Mouse (Mus musculus): ENCODE measurements around the gene Rhov. TPM values are rescaled to one million over a fixed set of nuclear protein-coding genes. Genes with fewer than 3 reads are reported as not detected.
A peak's percentile ranks its signal among the peaks of the same experiment; 100 is the strongest.

Rhov gene
- polyA plus RNA-seq, 1 experiment from 2014 or later, result 8.5 TPM

DNA sequence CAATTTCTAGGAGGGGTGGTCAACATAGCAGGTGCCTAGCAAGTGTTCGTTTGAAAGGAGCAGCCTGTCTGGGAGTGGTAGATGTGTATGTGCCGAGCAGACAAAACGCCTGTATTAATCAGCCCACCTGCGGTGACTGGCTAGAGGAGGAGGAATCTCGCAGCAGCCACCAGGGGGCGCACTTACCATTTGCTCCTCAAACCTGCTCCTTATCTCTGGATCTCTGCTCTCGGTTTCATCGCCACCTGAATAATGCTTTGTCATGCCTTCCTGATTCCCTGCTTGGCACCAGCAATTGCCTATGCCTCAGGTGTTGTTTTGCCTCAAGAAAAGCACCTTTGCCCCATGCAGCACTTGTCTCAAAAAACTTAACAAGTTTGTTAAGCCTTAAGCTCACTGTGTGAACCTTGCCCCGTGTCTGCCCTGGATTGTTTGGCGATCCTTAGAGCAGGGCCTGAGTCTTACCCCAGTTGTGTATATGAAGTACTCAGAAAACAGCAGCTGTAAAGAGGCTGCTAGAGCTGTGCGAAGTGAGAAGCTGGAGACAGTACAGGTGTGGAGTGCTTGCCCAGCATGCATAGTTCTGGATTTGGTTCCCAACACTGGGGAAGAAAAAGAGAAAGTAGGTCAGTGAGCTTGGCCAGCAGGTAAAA, 20.1 kb downstream of the Rhov start:
- DNase-seq (ENCODE audit: low spot score) (peak; percentile 88), ATAC-seq (peak; percentile 80)
- no peak overlapping the region for H3K9ac ChIP-seq (ENCODE audit: low read length)
- H3K4me3 ChIP-seq (ENCODE audit: low read depth, low read length), result no peak overlapping the region
- WGBS, result 14% methylated on average over 11 of the region's 11 CpGs
- H3K4me1 ChIP-seq (ENCODE audit: control insufficient read depth, insufficient read depth, low read length), result no peaks in the 10 kb centered on the region
- H3K27me3 ChIP-seq (replicated peaks; ENCODE audit: control insufficient read depth, insufficient read depth, low read length), result peaks cover 9% of the 10 kb centered on the region; the same call in 1 of the 2 replicates
- no peaks in the 10 kb centered on the region for H3K36me3 ChIP-seq (ENCODE audit: control insufficient read depth, insufficient read depth, low read length)
- H3K9me3 ChIP-seq (replicated peaks; ENCODE audit: control insufficient read depth, low read length), result no peaks in the 10 kb centered on the region
- H3K4me2 ChIP-seq (ENCODE audit: low read length), result no peak overlapping the region
- no peak overlapping the region for H3K27ac ChIP-seq (ENCODE audit: low read depth, low read length)

DNA sequence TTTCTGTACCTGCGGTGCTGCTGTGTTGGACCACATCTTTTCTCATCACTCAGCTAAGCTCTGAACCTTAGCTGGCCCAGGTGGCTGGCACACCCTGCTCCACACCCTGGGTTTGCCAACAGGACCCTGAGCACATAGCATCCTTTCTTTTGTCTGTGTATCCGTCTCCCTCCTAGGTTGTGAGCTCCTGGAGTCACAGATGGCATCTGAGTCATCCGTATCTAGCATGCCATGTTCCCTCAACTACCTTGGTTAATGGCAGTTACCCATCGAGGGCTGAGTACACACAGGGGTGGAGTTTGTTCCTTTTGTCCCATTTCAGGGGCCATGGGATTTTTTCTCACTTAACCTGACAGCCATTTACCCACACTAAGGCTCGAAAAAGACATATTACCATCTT, 20.7 kb downstream of the Rhov start:
- peak; percentile 34; the same call in 1 of the 2 replicates for ATAC-seq
- H3K9me3 ChIP-seq (replicated peaks; ENCODE audit: control insufficient read depth, low read length), result no peaks in the 10 kb centered on the region
- no peak overlapping the region for H3K27ac ChIP-seq (ENCODE audit: low read depth, low read length)
- no peak overlapping the region for H3K4me3 ChIP-seq (ENCODE audit: low read depth, low read length)
- no peaks in the 10 kb centered on the region for H3K4me1 ChIP-seq (ENCODE audit: control insufficient read depth, insufficient read depth, low read length)
- 61% methylated on average over 5 of the region's 5 CpGs for WGBS
- no peak for DNase-seq (ENCODE audit: low spot score)
- no peaks in the 10 kb centered on the region for H3K36me3 ChIP-seq (ENCODE audit: control insufficient read depth, insufficient read depth, low read length)
- H3K27me3 ChIP-seq (replicated peaks; ENCODE audit: control insufficient read depth, insufficient read depth, low read length), result peaks cover 9% of the 10 kb centered on the region; the same call in 1 of the 2 replicates
- no peak overlapping the region for H3K9ac ChIP-seq (ENCODE audit: low read length)
- no peak overlapping the region for H3K4me2 ChIP-seq (ENCODE audit: low read length)

DNA sequence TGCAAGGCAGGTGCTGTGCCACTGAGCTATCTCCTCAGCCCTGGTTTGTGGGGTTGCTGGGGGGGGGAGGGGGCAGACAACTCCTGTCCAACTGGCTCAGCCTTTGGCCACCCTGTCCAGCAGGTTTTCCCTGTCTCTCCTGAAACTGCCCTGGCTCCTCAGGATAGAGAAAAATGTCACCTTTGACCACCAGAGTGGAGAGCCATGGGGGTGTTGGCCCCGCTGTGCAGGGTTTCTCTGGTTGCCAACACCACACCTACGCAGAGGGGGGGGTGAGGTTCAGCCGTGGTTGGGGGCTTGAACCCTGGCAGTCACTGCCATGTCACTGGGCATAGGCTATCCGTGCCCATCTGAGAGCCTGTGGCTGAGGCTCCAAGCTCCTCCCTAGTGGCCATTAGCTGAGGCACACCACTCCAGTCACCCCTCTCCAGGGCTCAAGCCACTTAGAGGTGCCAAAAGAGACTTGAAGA, 21.4 kb downstream of the Rhov start:
- Histone ChIP-seq H3K27me3 (replicated peaks; ENCODE audit: control insufficient read depth, insufficient read depth, low read length) (peaks cover 9% of the 10 kb centered on the region; the same call in 1 of the 2 replicates), H3K9me3 (replicated peaks; ENCODE audit: control insufficient read depth, low read length) (no peaks in the 10 kb centered on the region), H3K4me3 (ENCODE audit: low read depth, low read length) (no peak overlapping the region), H3K36me3 (ENCODE audit: control insufficient read depth, insufficient read depth, low read length) (no peaks in the 10 kb centered on the region), H3K4me1 (ENCODE audit: control insufficient read depth, insufficient read depth, low read length) (no peaks in the 10 kb centered on the region), H3K9ac (ENCODE audit: low read length) (no peak overlapping the region), H3K27ac (ENCODE audit: low read depth, low read length) (no peak overlapping the region), H3K4me2 (ENCODE audit: low read length) (no peak overlapping the region)
- ATAC-seq (no peak), DNase-seq (ENCODE audit: low spot score) (no peak)
- WGBS, result 71% methylated on average over 4 of the region's 4 CpGs

DNA sequence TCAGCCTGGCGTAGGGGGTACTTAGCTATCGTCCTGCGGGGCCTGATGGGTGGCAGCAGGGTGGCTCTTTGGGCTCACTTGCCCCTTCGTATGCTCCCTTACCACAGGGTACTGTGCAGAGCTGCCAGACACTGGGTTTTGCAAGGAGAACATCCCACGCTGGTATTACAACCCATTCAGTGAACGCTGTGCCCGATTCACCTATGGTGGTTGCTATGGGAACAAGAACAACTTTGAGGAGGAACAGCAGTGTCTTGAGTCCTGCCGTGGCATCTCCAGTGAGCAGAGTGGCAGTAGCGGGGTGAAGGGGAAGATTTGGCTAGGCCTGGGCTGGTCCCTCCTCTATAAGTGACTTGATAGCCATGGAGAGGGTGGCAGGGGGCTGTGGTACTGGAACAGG, 23.2 kb downstream of the Rhov start:
- Histone ChIP-seq H3K9me3 (replicated peaks; ENCODE audit: control insufficient read depth, low read length) (no peaks in the 10 kb centered on the region), H3K9ac (ENCODE audit: low read length) (no peak overlapping the region), H3K27me3 (replicated peaks; ENCODE audit: control insufficient read depth, insufficient read depth, low read length) (no peaks in the 10 kb centered on the region), H3K4me2 (ENCODE audit: low read length) (no peak overlapping the region), H3K27ac (ENCODE audit: low read depth, low read length) (no peak overlapping the region), H3K4me1 (ENCODE audit: control insufficient read depth, insufficient read depth, low read length) (no peaks in the 10 kb centered on the region), H3K4me3 (ENCODE audit: low read depth, low read length) (no peak overlapping the region), H3K36me3 (ENCODE audit: control insufficient read depth, insufficient read depth, low read length) (no peaks in the 10 kb centered on the region)
- ATAC-seq, result no peak
- DNase-seq (ENCODE audit: low spot score), result no peak
- 81% methylated on average over 9 of the region's 9 CpGs for WGBS

DNA sequence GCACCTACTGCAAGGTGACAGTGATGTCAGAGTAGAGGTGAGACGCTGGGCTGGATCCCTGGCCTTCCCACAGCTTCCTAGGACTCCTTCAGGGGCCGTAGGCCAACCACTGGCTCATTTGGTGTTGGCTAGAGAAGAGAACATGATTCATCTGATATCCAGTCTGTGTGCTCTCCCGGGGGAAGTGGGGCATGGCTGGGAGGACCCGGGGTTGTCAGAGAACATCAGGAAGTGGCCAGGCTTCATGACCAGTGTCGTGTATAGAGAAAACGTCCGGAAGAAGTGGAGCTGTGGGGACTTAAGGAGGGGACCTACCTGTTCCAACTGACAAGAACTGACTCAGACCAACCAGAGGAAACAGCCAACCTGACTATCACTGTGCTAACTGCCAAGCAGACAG, 25.8 kb downstream of the Rhov start:
- H3K4me1 ChIP-seq (ENCODE audit: control insufficient read depth, insufficient read depth, low read length), result no peaks in the 10 kb centered on the region
- DNase-seq (ENCODE audit: low spot score), result no peak
- 88% methylated on average over 7 of the region's 7 CpGs for WGBS

DNA sequence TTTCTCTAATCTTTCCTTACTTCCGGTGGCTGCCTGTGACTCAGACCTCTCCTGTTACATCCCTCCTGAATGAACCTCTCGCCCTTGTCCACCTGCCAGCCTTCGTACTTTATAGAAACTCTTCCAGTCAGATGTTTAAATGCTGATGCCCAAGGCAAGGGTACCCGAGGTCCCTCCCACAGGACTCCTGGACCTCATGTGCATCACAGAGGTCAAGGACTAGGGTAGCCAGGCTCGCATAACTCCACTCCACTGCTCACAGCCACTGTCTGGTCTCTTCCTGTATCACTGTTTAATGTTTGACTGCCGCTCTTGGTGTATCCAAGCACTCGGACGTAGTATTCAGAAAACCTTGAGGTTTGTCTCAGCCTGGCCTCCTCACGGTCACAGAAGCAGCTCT, 28.5 kb downstream of the Rhov start:
- WGBS, result 83% methylated on average over 9 of the region's 9 CpGs
- ATAC-seq (no peak), DNase-seq (ENCODE audit: low spot score) (no peak)

More for the DNA sequence above, 25.8 kb downstream of the Rhov start:
- H3K36me3 ChIP-seq (ENCODE audit: control insufficient read depth, insufficient read depth, low read length), result no peaks in the 10 kb centered on the region
- no peak for ATAC-seq
- no peak overlapping the region for H3K4me2 ChIP-seq (ENCODE audit: low read length)
- H3K9me3 ChIP-seq (replicated peaks; ENCODE audit: control insufficient read depth, low read length), result no peaks in the 10 kb centered on the region
- 0 out of 2 replicates have a peak, but pooled peaks cover 1% of the 10 kb centered on the region for H3K27me3 ChIP-seq (replicated peaks; ENCODE audit: control insufficient read depth, insufficient read depth, low read length)
- no peak overlapping the region for H3K9ac ChIP-seq (ENCODE audit: low read length)
- no peak overlapping the region for H3K4me3 ChIP-seq (ENCODE audit: low read depth, low read length)
- no peak overlapping the region for H3K27ac ChIP-seq (ENCODE audit: low read depth, low read length)

DNA sequence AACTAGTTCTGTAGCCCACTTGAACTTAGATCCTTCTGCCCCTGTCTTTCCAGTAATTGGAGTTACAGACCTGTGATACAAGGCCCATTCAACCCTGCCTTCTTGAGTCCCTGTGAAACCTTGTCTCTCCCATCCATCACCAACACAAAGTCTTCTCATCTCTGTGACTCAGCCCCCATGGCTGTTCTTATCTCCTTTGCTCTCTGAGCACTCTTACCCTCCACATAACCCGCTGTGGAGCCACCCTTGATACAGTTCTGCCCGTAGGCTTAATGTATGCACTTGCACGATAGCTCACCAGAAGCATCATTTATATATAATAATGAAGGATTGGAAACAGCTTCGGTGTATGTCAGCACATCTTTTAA, 30.3 kb downstream of the Rhov start:
- H3K9ac ChIP-seq (ENCODE audit: low read length), result no peak overlapping the region
- 86% methylated on average over 4 of the region's 4 CpGs for WGBS

More for the DNA sequence above, 28.5 kb downstream of the Rhov start:
- peaks cover 25% of the 10 kb centered on the region for H3K27me3 ChIP-seq (replicated peaks; ENCODE audit: control insufficient read depth, insufficient read depth, low read length)
- no peak overlapping the region for H3K27ac ChIP-seq (ENCODE audit: low read depth, low read length)
- no peak overlapping the region for H3K4me2 ChIP-seq (ENCODE audit: low read length)
- no peaks in the 10 kb centered on the region for H3K4me1 ChIP-seq (ENCODE audit: control insufficient read depth, insufficient read depth, low read length)
- no peaks in the 10 kb centered on the region for H3K9me3 ChIP-seq (replicated peaks; ENCODE audit: control insufficient read depth, low read length)
- no peaks in the 10 kb centered on the region for H3K36me3 ChIP-seq (ENCODE audit: control insufficient read depth, insufficient read depth, low read length)
- no peak overlapping the region for H3K9ac ChIP-seq (ENCODE audit: low read length)
- H3K4me3 ChIP-seq (ENCODE audit: low read depth, low read length), result no peak overlapping the region

DNA sequence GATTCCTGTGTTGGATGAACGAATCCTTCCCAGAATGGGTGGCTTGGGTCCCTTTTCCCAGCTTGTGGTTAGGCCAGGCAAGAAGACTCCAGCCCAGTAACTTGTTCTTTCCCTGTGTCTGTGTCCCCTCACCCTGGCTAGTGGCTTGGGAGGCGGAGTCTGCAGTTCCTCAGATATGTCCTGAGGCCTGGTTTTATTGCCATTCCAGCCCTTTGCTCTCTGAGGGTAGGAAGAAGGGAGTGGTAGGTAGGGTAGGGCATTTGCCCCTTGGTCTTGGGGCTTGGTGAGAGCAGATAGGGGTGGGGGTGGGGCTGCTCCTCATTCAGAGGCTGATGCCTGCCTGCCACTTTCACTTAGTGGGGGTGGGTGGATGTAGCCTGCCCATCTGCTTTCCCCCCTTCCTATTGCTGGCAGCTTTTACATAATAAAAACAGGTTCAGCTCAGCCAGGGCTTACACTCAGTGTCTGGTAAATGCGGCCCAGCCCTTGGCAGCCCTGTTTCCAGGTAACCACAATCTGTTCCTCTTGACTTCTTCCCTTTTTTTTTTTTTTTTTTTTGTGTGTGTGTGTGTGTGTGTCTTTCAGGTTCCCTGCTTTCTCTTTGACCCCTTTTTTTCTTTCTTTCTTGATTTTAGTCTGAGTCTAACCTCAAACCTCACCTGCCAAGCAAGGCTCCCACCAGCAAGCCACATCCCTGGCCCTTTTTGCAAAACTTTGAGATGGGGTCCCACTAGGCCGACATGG, 30.8 kb downstream of the Rhov start:
- Histone ChIP-seq H3K36me3 (ENCODE audit: control insufficient read depth, insufficient read depth, low read length) (no peaks in the 10 kb centered on the region), H3K27me3 (replicated peaks; ENCODE audit: control insufficient read depth, insufficient read depth, low read length) (peaks cover 47% of the 10 kb centered on the region), H3K4me2 (ENCODE audit: low read length) (no peak overlapping the region), H3K9me3 (replicated peaks; ENCODE audit: control insufficient read depth, low read length) (no peaks in the 10 kb centered on the region), H3K9ac (ENCODE audit: low read length) (no peak overlapping the region), H3K27ac (ENCODE audit: low read depth, low read length) (no peak overlapping the region), H3K4me3 (ENCODE audit: low read depth, low read length) (no peak overlapping the region), H3K4me1 (ENCODE audit: control insufficient read depth, insufficient read depth, low read length) (0 out of 2 replicates have a peak, but pooled peaks cover 3% of the 10 kb centered on the region)
- DNase-seq (ENCODE audit: low spot score) (no peak), ATAC-seq (no peak)
- 67% methylated on average over 4 of the region's 4 CpGs for WGBS

More for the DNA sequence above, 30.3 kb downstream of the Rhov start:
- 0 out of 2 replicates have a peak, but pooled peaks cover 3% of the 10 kb centered on the region for H3K4me1 ChIP-seq (ENCODE audit: control insufficient read depth, insufficient read depth, low read length)
- H3K4me2 ChIP-seq (ENCODE audit: low read length), result no peak overlapping the region
- DNase-seq (ENCODE audit: low spot score) (no peak), ATAC-seq (no peak)
- H3K36me3 ChIP-seq (ENCODE audit: control insufficient read depth, insufficient read depth, low read length), result no peaks in the 10 kb centered on the region
- H3K27ac ChIP-seq (ENCODE audit: low read depth, low read length), result no peak overlapping the region
- no peak overlapping the region for H3K4me3 ChIP-seq (ENCODE audit: low read depth, low read length)
- H3K9me3 ChIP-seq (replicated peaks; ENCODE audit: control insufficient read depth, low read length), result no peaks in the 10 kb centered on the region
- peaks cover 42% of the 10 kb centered on the region for H3K27me3 ChIP-seq (replicated peaks; ENCODE audit: control insufficient read depth, insufficient read depth, low read length)

DNA sequence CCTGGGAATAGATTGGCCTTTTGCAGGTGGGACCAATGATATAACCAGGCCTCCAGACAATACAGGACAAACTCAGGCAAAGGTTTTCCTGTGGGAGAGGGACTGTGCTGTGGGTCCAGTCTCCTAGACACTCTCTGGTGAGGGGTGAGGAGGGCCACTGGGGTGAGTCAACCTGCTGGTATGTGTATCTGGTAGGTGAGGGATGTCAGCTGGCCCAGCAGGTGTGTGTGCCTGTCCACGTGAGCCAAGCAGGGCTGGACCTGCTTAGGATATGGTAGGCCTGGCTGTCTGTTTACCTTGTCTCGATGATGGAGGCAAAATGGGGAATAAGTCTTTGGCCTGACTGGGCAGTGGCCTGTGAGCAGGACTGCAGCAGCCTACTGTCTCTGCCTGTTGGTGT, 32.4 kb downstream of the Rhov start:
- H3K36me3 ChIP-seq (ENCODE audit: control insufficient read depth, insufficient read depth, low read length), result no peaks in the 10 kb centered on the region
- ATAC-seq (no peak), DNase-seq (ENCODE audit: low spot score) (no peak)
- H3K4me2 ChIP-seq (ENCODE audit: low read length), result no peak overlapping the region
- H3K27me3 ChIP-seq (replicated peaks; ENCODE audit: control insufficient read depth, insufficient read depth, low read length), result peaks cover 48% of the 10 kb centered on the region
- no peak overlapping the region for H3K4me3 ChIP-seq (ENCODE audit: low read depth, low read length)
- no peak overlapping the region for H3K9ac ChIP-seq (ENCODE audit: low read length)
- H3K9me3 ChIP-seq (replicated peaks; ENCODE audit: control insufficient read depth, low read length), result no peaks in the 10 kb centered on the region
- H3K4me1 ChIP-seq (ENCODE audit: control insufficient read depth, insufficient read depth, low read length), result 0 out of 2 replicates have a peak, but pooled peaks cover 3% of the 10 kb centered on the region
- H3K27ac ChIP-seq (ENCODE audit: low read depth, low read length), result no peak overlapping the region
- WGBS, result 74% methylated on average over 2 of the region's 2 CpGs
